Comparison of ENCODE assay signal across 27 mouse cellular contexts in the genomic region with DNA sequence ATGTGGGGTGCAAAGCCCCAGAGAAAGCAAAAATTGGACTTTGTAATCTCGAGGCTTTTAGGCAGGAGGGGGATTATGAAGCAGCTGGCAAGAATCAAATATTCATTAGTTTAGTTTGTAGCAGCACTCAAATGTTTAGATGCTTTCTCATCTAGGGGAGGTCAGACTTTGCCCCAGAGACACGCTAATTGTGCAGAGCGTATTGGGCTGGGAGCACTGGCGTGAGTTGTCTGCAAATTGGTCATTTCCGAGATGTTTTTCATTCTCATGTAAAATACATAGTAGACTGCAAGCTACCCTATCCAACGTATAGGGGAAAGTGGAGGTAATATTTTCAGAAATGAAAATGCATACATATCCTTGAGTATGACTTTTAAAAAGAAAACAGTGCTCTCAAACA.
DNase-seq lines count a peak whose midpoint lies in the region; ATAC-seq and TF ChIP-seq lines count a peak whose summit lies in the region.
"Had no signal": no experiment of that assay in that cellular context is flagged by ENCODE, and none has a peak within 500 bp of the region (broad histone marks: within the 10 kb centered on the region; RNA-seq: fewer than 3 reads in every experiment).

No protein-coding gene starts in this region.

- peak; percentile 6 for DNase-seq in embryonic facial prominence, embryonic 14.5 days (ENCODE audit: low spot score)
- DNase-seq in embryonic facial prominence, embryonic 10.5 days (ENCODE audit: low spot score) = no peak
- DNase-seq in kidney, postnatal 10 days = peak; percentile 12
- no peak for DNase-seq in kidney, postnatal 14 days
- DNase-seq in midbrain, embryonic 10.5 days (ENCODE audit: low spot score) = no peak
- no peak for DNase-seq in stomach, postnatal 0 days (ENCODE audit: low spot score)
- DNase-seq: adrenal gland, adult 8-10 months; adrenal gland, postnatal 25 days; cerebellum, adult 18-20 months; cerebellum, adult 9-10 months; cerebellum, postnatal 14 days; gastrocnemius, postnatal 10 days; gastrocnemius, postnatal 36 days; heart, postnatal 10 days; heart, postnatal 36 days had no signal

- no peak for ATAC-seq in embryonic facial prominence, embryonic 14.5 days (ENCODE audit: low read depth)
- peak; percentile 54 for ATAC-seq in midbrain, embryonic 12.5 days (ENCODE audit: low FRiP score, low read depth)
- peak; percentile 21; the same call in 1 of the 2 replicates for ATAC-seq in stomach, embryonic 16.5 days (ENCODE audit: insufficient read depth, low FRiP score)
- no peak for ATAC-seq in stomach, postnatal 0 days (ENCODE audit: low FRiP score, low TSS enrichment)
- ATAC-seq: activated CD4-positive, CD25-positive, alpha-beta regulatory T cell, adult 4 months; forebrain, embryonic 15.5 days; hindbrain, embryonic 16.5 days had no signal

- H3K9ac ChIP-seq in embryonic facial prominence, embryonic 14.5 days (ENCODE audit: low read depth, low read length) = no peak overlapping the region
- H3K9ac ChIP-seq in midbrain, embryonic 12.5 days (replicated peaks) = no peak overlapping the region
- H3K9ac ChIP-seq in stomach, embryonic 16.5 days (ENCODE audit: low read length) = no peak overlapping the region
- no peak overlapping the region for H3K9ac ChIP-seq in stomach, postnatal 0 days (ENCODE audit: low read length)
- H3K9ac ChIP-seq: embryonic facial prominence, embryonic 12.5 days; forebrain, embryonic 12.5 days; forebrain, embryonic 15.5 days; heart, embryonic 12.5 days; heart, embryonic 15.5 days; hindbrain, embryonic 13.5 days had no signal

- no peaks in the 10 kb centered on the region for H3K9me3 ChIP-seq in embryonic facial prominence, embryonic 14.5 days (ENCODE audit: control insufficient read depth, low read length)
- H3K9me3 ChIP-seq in embryonic facial prominence, embryonic 10.5 days = no peaks in the 10 kb centered on the region
- H3K9me3 ChIP-seq in midbrain, embryonic 12.5 days = no peaks in the 10 kb centered on the region
- H3K9me3 ChIP-seq in midbrain, embryonic 10.5 days (replicated peaks) = no peaks in the 10 kb centered on the region
- H3K9me3 ChIP-seq in stomach, embryonic 16.5 days (replicated peaks; ENCODE audit: control insufficient read depth, low read length) = no peaks in the 10 kb centered on the region
- H3K9me3 ChIP-seq in stomach, postnatal 0 days (ENCODE audit: control insufficient read depth, low read length) = no peaks in the 10 kb centered on the region
- H3K9me3 ChIP-seq: embryonic facial prominence, embryonic 12.5 days; forebrain, embryonic 12.5 days; forebrain, embryonic 15.5 days; heart, embryonic 12.5 days; heart, embryonic 15.5 days; hindbrain, embryonic 10.5 days; hindbrain, embryonic 13.5 days had no signal

- no peaks in the 10 kb centered on the region for H3K36me3 ChIP-seq in embryonic facial prominence, embryonic 14.5 days (ENCODE audit: control insufficient read depth, insufficient read depth, low read length)
- H3K36me3 ChIP-seq in embryonic facial prominence, embryonic 10.5 days (replicated peaks) = no peaks in the 10 kb centered on the region
- H3K36me3 ChIP-seq in midbrain, embryonic 12.5 days = no peaks in the 10 kb centered on the region
- H3K36me3 ChIP-seq in midbrain, embryonic 10.5 days = no peaks in the 10 kb centered on the region
- no peaks in the 10 kb centered on the region for H3K36me3 ChIP-seq in stomach, embryonic 16.5 days (ENCODE audit: control insufficient read depth, insufficient read depth, low read length)
- H3K36me3 ChIP-seq in stomach, postnatal 0 days (ENCODE audit: control insufficient read depth, insufficient read depth, low read length) = no peaks in the 10 kb centered on the region
- H3K36me3 ChIP-seq: embryonic facial prominence, embryonic 12.5 days; forebrain, embryonic 12.5 days; forebrain, embryonic 15.5 days; heart, embryonic 12.5 days; heart, embryonic 15.5 days; hindbrain, embryonic 10.5 days; hindbrain, embryonic 13.5 days had no signal

- no peak overlapping the region for H3K4me3 ChIP-seq in embryonic facial prominence, embryonic 14.5 days (ENCODE audit: low read depth, low read length)
- H3K4me3 ChIP-seq in embryonic facial prominence, embryonic 10.5 days = no peak overlapping the region
- H3K4me3 ChIP-seq in midbrain, embryonic 12.5 days = no peak overlapping the region
- H3K4me3 ChIP-seq in midbrain, embryonic 10.5 days = no peak overlapping the region
- no peak overlapping the region for H3K4me3 ChIP-seq in stomach, embryonic 16.5 days (replicated peaks; ENCODE audit: low read length)
- H3K4me3 ChIP-seq in stomach, postnatal 0 days (ENCODE audit: low read depth, low read length) = no peak overlapping the region
- H3K4me3 ChIP-seq: embryonic facial prominence, embryonic 12.5 days; erythroblast, embryonic 14.5 days; forebrain, embryonic 12.5 days; forebrain, embryonic 15.5 days; heart, embryonic 12.5 days; heart, embryonic 15.5 days; hindbrain, embryonic 10.5 days; hindbrain, embryonic 13.5 days had no signal

- no peak overlapping the region for H3K4me2 ChIP-seq in embryonic facial prominence, embryonic 14.5 days (ENCODE audit: low read depth, low read length)
- no peak overlapping the region for H3K4me2 ChIP-seq in midbrain, embryonic 12.5 days (replicated peaks)
- H3K4me2 ChIP-seq in stomach, embryonic 16.5 days (ENCODE audit: low read depth, low read length) = no peak overlapping the region
- H3K4me2 ChIP-seq in stomach, postnatal 0 days (replicated peaks; ENCODE audit: low read depth) = no peak overlapping the region
- H3K4me2 ChIP-seq: embryonic facial prominence, embryonic 12.5 days; forebrain, embryonic 12.5 days; forebrain, embryonic 15.5 days; heart, embryonic 12.5 days; heart, embryonic 15.5 days; hindbrain, embryonic 13.5 days had no signal

- WGBS in embryonic facial prominence, embryonic 14.5 days = 49% methylated on average over 6 of the region's 6 CpGs
- 48% methylated on average over 6 of the region's 6 CpGs for WGBS in embryonic facial prominence, embryonic 10.5 days
- WGBS in midbrain, embryonic 12.5 days = 49% methylated on average over 6 of the region's 6 CpGs
- WGBS in midbrain, embryonic 10.5 days = 77% methylated on average over 6 of the region's 6 CpGs
- WGBS in stomach, embryonic 16.5 days = 60% methylated on average over 6 of the region's 6 CpGs
- 48% methylated on average over 6 of the region's 6 CpGs for WGBS in stomach, postnatal 0 days

- H3K27me3 ChIP-seq in embryonic facial prominence, embryonic 14.5 days (replicated peaks; ENCODE audit: control insufficient read depth, insufficient read depth, low read length) = no peaks in the 10 kb centered on the region
- H3K27me3 ChIP-seq in embryonic facial prominence, embryonic 10.5 days (replicated peaks; ENCODE audit: low read depth, poor library complexity, severe bottlenecking) = no peaks in the 10 kb centered on the region
- H3K27me3 ChIP-seq in midbrain, embryonic 12.5 days = no peaks in the 10 kb centered on the region
- H3K27me3 ChIP-seq in midbrain, embryonic 10.5 days (ENCODE audit: low read depth, poor library complexity, severe bottlenecking) = no peaks in the 10 kb centered on the region
- no peaks in the 10 kb centered on the region for H3K27me3 ChIP-seq in stomach, embryonic 16.5 days (ENCODE audit: control insufficient read depth, insufficient read depth, low read length)
- H3K27me3 ChIP-seq in stomach, postnatal 0 days (ENCODE audit: control insufficient read depth, insufficient read depth, low read length) = no peaks in the 10 kb centered on the region
- H3K27me3 ChIP-seq: embryonic facial prominence, embryonic 12.5 days; forebrain, embryonic 12.5 days; forebrain, embryonic 15.5 days; heart, embryonic 12.5 days; heart, embryonic 15.5 days; hindbrain, embryonic 13.5 days had no signal

- H3K4me1 ChIP-seq in embryonic facial prominence, embryonic 14.5 days (ENCODE audit: control insufficient read depth, insufficient read depth, low read length) = peaks cover 11% of the 10 kb centered on the region
- peaks cover 31% of the 10 kb centered on the region for H3K4me1 ChIP-seq in embryonic facial prominence, embryonic 10.5 days
- peaks cover 5% of the 10 kb centered on the region; the same call in 1 of the 2 replicates for H3K4me1 ChIP-seq in midbrain, embryonic 12.5 days
- H3K4me1 ChIP-seq in midbrain, embryonic 10.5 days = no peaks in the 10 kb centered on the region
- H3K4me1 ChIP-seq in stomach, embryonic 16.5 days (ENCODE audit: control insufficient read depth, insufficient read depth, low read length) = peaks cover 10% of the 10 kb centered on the region
- no peaks in the 10 kb centered on the region for H3K4me1 ChIP-seq in stomach, postnatal 0 days (replicated peaks; ENCODE audit: control insufficient read depth, insufficient read depth)
- H3K4me1 ChIP-seq: forebrain, embryonic 12.5 days; heart, embryonic 15.5 days; hindbrain, embryonic 10.5 days had no signal

- TF ChIP-seq CTCF in stomach, postnatal 0 days (IDR thresholded peaks at IDR 0.05; ENCODE audit: low read depth) = no peak

- H3K27ac ChIP-seq in embryonic facial prominence, embryonic 14.5 days (replicated peaks; ENCODE audit: low read depth, low read length) = no peak overlapping the region
- H3K27ac ChIP-seq in embryonic facial prominence, embryonic 10.5 days (replicated peaks) = no peak overlapping the region
- H3K27ac ChIP-seq in midbrain, embryonic 12.5 days (replicated peaks) = no peak overlapping the region
- no peak overlapping the region for H3K27ac ChIP-seq in midbrain, embryonic 10.5 days (replicated peaks)
- no peak overlapping the region for H3K27ac ChIP-seq in stomach, embryonic 16.5 days (ENCODE audit: low read length)
- no peak overlapping the region for H3K27ac ChIP-seq in stomach, postnatal 0 days (replicated peaks)
- H3K27ac ChIP-seq: forebrain, embryonic 12.5 days; forebrain, embryonic 15.5 days; heart, embryonic 15.5 days; hindbrain, embryonic 10.5 days; hindbrain, embryonic 13.5 days had no signal

- no peak for TF ChIP-seq EP300 in stomach, postnatal 0 days (optimal IDR thresholded peaks at IDR 0.05)

Comparison
In these comparisons a context has a peak if more than half of its experiments do, and no peak if none do; other contexts are left out.
1. ATAC-seq: peak in midbrain, embryonic 12.5 days (single experiment) and stomach, embryonic 16.5 days (single experiment); none in embryonic facial prominence, embryonic 14.5 days (single experiment) and stomach, postnatal 0 days (single experiment).
2. DNase-seq: peak in embryonic facial prominence, embryonic 14.5 days (single experiment) and kidney, postnatal 10 days (single experiment); none in embryonic facial prominence, embryonic 10.5 days (single experiment), kidney, postnatal 14 days (single experiment), midbrain, embryonic 10.5 days (single experiment) and stomach, postnatal 0 days (single experiment).